Mouse (Mus musculus): ENCODE measurements at regions not wholly inside any gene's neighbourhood (a gene's known extent, or its start where the extent isn't known, plus 50 kb on each side); places are given as distances from the start of the nearest gene placed in this dataset.

- DNase-seq (no peak), ATAC-seq (no peak)
- H3K4me1 ChIP-seq (ENCODE audit: insufficient read depth), result no peaks in the 10 kb centered on the region
- no peak overlapping the region for H3K27ac ChIP-seq (ENCODE audit: low read depth)
- H3K9ac ChIP-seq (replicated peaks), result no peak overlapping the region
- WGBS (ENCODE audit: insufficient replicate concordance), result 78% methylated on average over 8 of the region's 8 CpGs
- H3K36me3 ChIP-seq (replicated peaks; ENCODE audit: insufficient read depth, low read length), result no peaks in the 10 kb centered on the region
- no peak for TF ChIP-seq CTCF (IDR thresholded peaks at IDR 0.05; ENCODE audit: low read depth)
- TF ChIP-seq EP300 (IDR thresholded peaks at IDR 0.05; ENCODE audit: low read depth), result no peak
- no peaks in the 10 kb centered on the region for H3K27me3 ChIP-seq (ENCODE audit: insufficient read depth, low read length)
- no peak overlapping the region for H3K4me3 ChIP-seq (ENCODE audit: low read depth, low read length)
- H3K4me2 ChIP-seq (ENCODE audit: low read depth, low read length), result no peak overlapping the region
- H3K9me3 ChIP-seq (ENCODE audit: low read length), result no peaks in the 10 kb centered on the region
Observed at GRCm38 (mm10) chr1:42353096-42353495, 342.5 kb upstream of the Pou3f3 start.

DNA sequence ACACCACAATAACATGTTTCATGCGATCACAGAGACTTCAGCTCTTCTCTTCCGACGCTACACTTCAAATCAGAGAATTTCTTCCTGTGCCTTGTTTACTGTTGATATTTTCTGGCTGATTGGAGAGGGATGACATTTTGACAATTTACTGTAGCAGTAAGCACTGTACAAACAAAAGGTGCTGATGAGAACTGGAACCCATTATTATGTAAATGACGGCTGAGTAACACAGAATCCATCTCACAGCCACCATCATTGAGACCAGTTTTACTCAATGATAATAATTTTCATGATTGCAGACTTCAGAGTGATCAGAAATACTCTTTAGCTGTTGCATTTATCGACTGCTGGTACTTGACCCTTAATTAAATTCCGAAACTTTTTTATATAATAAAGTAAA, 341.5 kb upstream of the Pou3f3 start:
- Histone ChIP-seq H3K27me3 (ENCODE audit: insufficient read depth, low read length) (no peaks in the 10 kb centered on the region), H3K27ac (ENCODE audit: low read depth) (no peak overlapping the region), H3K9ac (replicated peaks) (no peak overlapping the region), H3K4me1 (ENCODE audit: insufficient read depth) (no peaks in the 10 kb centered on the region), H3K4me3 (ENCODE audit: low read depth, low read length) (no peak overlapping the region), H3K36me3 (replicated peaks; ENCODE audit: insufficient read depth, low read length) (no peaks in the 10 kb centered on the region), H3K4me2 (ENCODE audit: low read depth, low read length) (no peak overlapping the region), H3K9me3 (ENCODE audit: low read length) (no peaks in the 10 kb centered on the region)
- no peak for DNase-seq
- ATAC-seq, result no peak
- 83% methylated on average over 6 of the region's 6 CpGs for WGBS (ENCODE audit: insufficient replicate concordance)
- no peak for TF ChIP-seq EP300 (IDR thresholded peaks at IDR 0.05; ENCODE audit: low read depth)
- no peak for TF ChIP-seq CTCF (IDR thresholded peaks at IDR 0.05; ENCODE audit: low read depth)

GRCm38 (mm10) chr1:42362438-42362837, 333.1 kb upstream of the Pou3f3 start:
- Histone ChIP-seq H3K9me3 (ENCODE audit: low read length) (no peaks in the 10 kb centered on the region), H3K36me3 (replicated peaks; ENCODE audit: insufficient read depth, low read length) (no peaks in the 10 kb centered on the region), H3K4me2 (ENCODE audit: low read depth, low read length) (no peak overlapping the region), H3K4me1 (ENCODE audit: insufficient read depth) (no peaks in the 10 kb centered on the region), H3K27ac (ENCODE audit: low read depth) (no peak overlapping the region), H3K4me3 (ENCODE audit: low read depth, low read length) (no peak overlapping the region), H3K9ac (replicated peaks) (no peak overlapping the region), H3K27me3 (ENCODE audit: insufficient read depth, low read length) (no peaks in the 10 kb centered on the region)
- WGBS (ENCODE audit: insufficient replicate concordance), result 77% methylated on average over 3 of the region's 3 CpGs
- TF ChIP-seq EP300 (IDR thresholded peaks at IDR 0.05; ENCODE audit: low read depth), result no peak
- TF ChIP-seq CTCF (IDR thresholded peaks at IDR 0.05; ENCODE audit: low read depth), result no peak
- DNase-seq (no peak), ATAC-seq (no peak)

- H3K4me2 ChIP-seq (ENCODE audit: low read depth, low read length), result no peak overlapping the region
- no peak overlapping the region for H3K4me3 ChIP-seq (ENCODE audit: low read depth, low read length)
- H3K4me1 ChIP-seq (ENCODE audit: insufficient read depth), result no peaks in the 10 kb centered on the region
- WGBS (ENCODE audit: insufficient replicate concordance), result 65% methylated on average over 4 of the region's 4 CpGs
- no peaks in the 10 kb centered on the region for H3K36me3 ChIP-seq (replicated peaks; ENCODE audit: insufficient read depth, low read length)
- no peak overlapping the region for H3K27ac ChIP-seq (ENCODE audit: low read depth)
- ATAC-seq (no peak), DNase-seq (no peak)
- H3K27me3 ChIP-seq (ENCODE audit: insufficient read depth, low read length), result no peaks in the 10 kb centered on the region
- TF ChIP-seq EP300 (IDR thresholded peaks at IDR 0.05; ENCODE audit: low read depth) (no peak), CTCF (IDR thresholded peaks at IDR 0.05; ENCODE audit: low read depth) (no peak)
- H3K9me3 ChIP-seq (ENCODE audit: low read length), result no peaks in the 10 kb centered on the region
- H3K9ac ChIP-seq (replicated peaks), result no peak overlapping the region
Observed at GRCm38 (mm10) chr1:42365648-42366324, 329.8 kb upstream of the Pou3f3 start.

GRCm38 (mm10) chr1:42387919-42388684, 307.5 kb upstream of the Pou3f3 start:
- H3K4me3 ChIP-seq (ENCODE audit: low read depth, low read length), result no peak overlapping the region
- 0 out of 2 replicates have a peak, but pooled peaks cover 3% of the 10 kb centered on the region for H3K4me1 ChIP-seq (ENCODE audit: insufficient read depth)
- no peak for ATAC-seq
- TF ChIP-seq CTCF (IDR thresholded peaks at IDR 0.05; ENCODE audit: low read depth) (no peak), EP300 (IDR thresholded peaks at IDR 0.05; ENCODE audit: low read depth) (no peak)
- no peaks in the 10 kb centered on the region for H3K27me3 ChIP-seq (ENCODE audit: insufficient read depth, low read length)
- H3K4me2 ChIP-seq (ENCODE audit: low read depth, low read length), result 0 out of 2 replicates have a peak overlapping the region, but pooled peaks have one; percentile 18
- H3K9ac ChIP-seq (replicated peaks), result no peak overlapping the region
- WGBS (ENCODE audit: insufficient replicate concordance), result 41% methylated on average over 18 of the region's 18 CpGs
- H3K36me3 ChIP-seq (replicated peaks; ENCODE audit: insufficient read depth, low read length), result no peaks in the 10 kb centered on the region
- H3K9me3 ChIP-seq (ENCODE audit: low read length), result no peaks in the 10 kb centered on the region
- no peak for DNase-seq
- no peak overlapping the region for H3K27ac ChIP-seq (ENCODE audit: low read depth)

GRCm38 (mm10) chr1:42388740-42389139, 306.8 kb upstream of the Pou3f3 start:
- DNase-seq, result no peak
- H3K9ac ChIP-seq (replicated peaks), result no peak overlapping the region
- no peak overlapping the region for H3K4me3 ChIP-seq (ENCODE audit: low read depth, low read length)
- no peaks in the 10 kb centered on the region for H3K36me3 ChIP-seq (replicated peaks; ENCODE audit: insufficient read depth, low read length)
- no peaks in the 10 kb centered on the region for H3K27me3 ChIP-seq (ENCODE audit: insufficient read depth, low read length)
- 0 out of 2 replicates have a peak, but pooled peaks cover 3% of the 10 kb centered on the region for H3K4me1 ChIP-seq (ENCODE audit: insufficient read depth)
- TF ChIP-seq EP300 (IDR thresholded peaks at IDR 0.05; ENCODE audit: low read depth) (no peak), CTCF (IDR thresholded peaks at IDR 0.05; ENCODE audit: low read depth) (no peak)
- no peak overlapping the region for H3K27ac ChIP-seq (ENCODE audit: low read depth)
- WGBS (ENCODE audit: insufficient replicate concordance), result 84% methylated on average over 6 of the region's 6 CpGs
- no peak overlapping the region for H3K4me2 ChIP-seq (ENCODE audit: low read depth, low read length)
- ATAC-seq, result no peak
- no peaks in the 10 kb centered on the region for H3K9me3 ChIP-seq (ENCODE audit: low read length)

Measured in liver, postnatal 0 days (tissue).